Mouse (Mus musculus): ENCODE data around the gene Ppp1r12b.

DNA sequence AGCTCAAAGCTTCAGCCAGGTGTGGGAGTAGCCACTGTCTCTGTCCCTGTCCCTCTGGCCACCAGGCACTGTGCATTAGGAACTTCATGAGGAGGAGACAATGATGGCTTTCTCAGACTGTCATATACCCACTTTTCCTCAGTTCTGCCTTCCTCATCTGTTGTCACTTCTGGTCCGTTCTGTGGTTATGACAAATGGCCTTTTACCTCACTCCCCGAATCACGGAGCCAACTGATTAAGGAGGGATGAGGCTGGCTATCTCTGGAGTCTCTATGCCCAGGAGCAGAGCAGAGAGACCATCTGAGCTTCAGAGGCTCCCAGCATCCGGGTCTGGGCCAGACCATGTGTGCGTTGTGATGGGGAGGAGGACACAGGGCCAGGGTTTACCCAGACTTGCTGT lies 244.1 kb downstream of the Ppp1r12b start:
- no peak for TF ChIP-seq CTCF (IDR thresholded peaks at IDR 0.05)
- no peak for TF ChIP-seq EP300 (IDR thresholded peaks at IDR 0.05)
